Mouse (Mus musculus) monocyte, adult 59 days (primary cell): ENCODE data around the gene Slc25a12. TPM values are rescaled to one million over a fixed set of nuclear protein-coding genes. Genes with fewer than 3 reads are reported as not detected.

Experiments
- total RNA-seq, 2 experiments: library from RNA; stranded (reverse); gene quantifications; one replicate each; pipeline ENCODE4 v1.2.4; 2023

Gene Slc25a12
- total RNA-seq, result 10 to 100 TPM; 38.7 to 39.9 TPM

GRCm38 (mm10) chr2:71367125-71367880, at the start of gene Slc25a12:
Gene Slc25a12 (minus strand): TSS chr2:71367749.

DNA sequence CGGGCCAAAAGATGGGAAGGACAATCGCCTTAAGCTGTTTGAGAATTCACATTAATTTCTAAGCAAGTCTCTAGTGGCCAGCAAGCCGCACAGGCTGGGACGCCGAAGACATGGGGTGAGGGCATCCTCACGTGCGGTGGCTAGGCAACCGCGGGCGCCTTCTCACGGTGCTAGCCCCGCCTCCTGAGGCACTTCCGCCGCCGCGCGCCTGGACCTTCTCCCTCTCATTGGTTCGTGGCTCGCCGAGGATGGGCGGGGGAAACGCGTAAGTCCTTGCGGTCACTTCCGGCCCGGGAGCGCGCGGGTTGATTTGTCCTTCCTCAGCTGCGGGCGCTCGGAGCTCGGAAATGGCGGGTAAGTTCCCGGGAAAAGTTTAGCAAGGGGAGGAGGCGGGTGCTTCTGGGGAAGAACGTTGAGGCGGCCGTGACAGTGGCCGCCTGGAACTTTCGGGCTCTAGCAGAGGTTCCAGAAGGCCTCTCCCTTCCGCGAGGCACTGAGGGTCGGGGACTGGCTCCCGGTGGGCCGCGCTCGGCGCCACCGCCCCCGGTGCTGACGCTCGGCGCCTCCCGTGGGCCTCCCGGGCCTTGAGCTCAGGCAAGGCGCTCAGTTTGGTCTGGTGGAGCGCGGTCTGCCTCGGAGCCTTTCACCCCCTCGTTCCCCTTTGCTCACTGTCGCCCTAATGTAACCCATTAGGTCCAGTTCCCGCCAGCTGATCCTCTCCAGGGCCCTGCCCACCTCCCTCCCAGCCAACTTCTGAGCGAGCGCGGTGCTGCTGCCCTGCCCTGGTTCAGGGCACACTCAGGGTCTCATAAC, 21.6 kb upstream of the Slc25a12 start, which contains the start of gene Hat1:
Hat1 (plus strand) TSS at position 8 of the 813 bp plus-strand sequence.

Other genes starting within 250 kb of the Slc25a12 start
- under 1 TPM; 0.09 to 0.26 TPM for gene Cybrd1, start 249.8 kb downstream of the Slc25a12 start, total RNA-seq
- gene Dync1i2, start 156.0 kb downstream of the Slc25a12 start, total RNA-seq, result 10 to 100 TPM; 74.5 to 80.6 TPM
- 10 to 100 TPM; 24.6 to 26.0 TPM for gene Hat1, start 21.2 kb upstream of the Slc25a12 start, total RNA-seq
- gene Metap1d, start 85.5 kb upstream of the Slc25a12 start, total RNA-seq, result 10 to 100 TPM; 16.0 to 18.4 TPM
- not detected for gene Dlx1, start 160.4 kb upstream of the Slc25a12 start, total RNA-seq
- gene Dlx2, start 179.0 kb upstream of the Slc25a12 start, total RNA-seq, result not detected